In the genomic region with DNA sequence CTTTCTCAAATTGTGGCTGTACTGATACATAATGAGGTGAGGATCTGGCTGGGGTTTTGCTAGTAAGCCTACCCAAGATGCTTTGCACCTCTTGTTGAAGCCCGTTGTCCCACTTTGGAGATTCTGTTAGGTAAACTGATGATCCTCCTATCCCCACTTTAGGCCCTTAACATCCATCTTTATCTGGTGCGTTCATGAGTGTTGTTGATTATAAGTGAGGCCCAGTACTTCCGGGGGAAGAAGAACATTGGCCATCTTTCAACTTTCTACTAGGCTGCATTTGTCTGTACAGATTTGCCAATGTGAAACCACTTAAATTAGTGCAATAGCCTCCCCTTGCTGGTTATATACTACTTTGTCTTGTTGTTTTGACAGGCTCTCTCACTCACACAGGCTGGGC, we compare ENCODE assay signal across 24 mouse cellular contexts.
A peak's percentile ranks its signal among the peaks of the same experiment; 100 is the strongest.
DNase-seq lines count a peak whose midpoint lies in the region; ATAC-seq and TF ChIP-seq lines count a peak whose summit lies in the region.
"Had no signal": no experiment of that assay in that cellular context is flagged by ENCODE, and none has a peak within 500 bp of the region (broad histone marks: within the 10 kb centered on the region; RNA-seq: fewer than 3 reads in every experiment).

No protein-coding gene starts in this region.

- 73% methylated on average over 3 of the region's 3 CpGs for WGBS in embryonic facial prominence, embryonic 13.5 days
- 92% methylated on average over 3 of the region's 3 CpGs for WGBS in embryonic facial prominence, embryonic 10.5 days
- WGBS in lung, embryonic 14.5 days: 34% methylated on average over 3 of the region's 3 CpGs
- 41% methylated on average over 3 of the region's 3 CpGs for WGBS in lung, postnatal 0 days

- H3K4me1 ChIP-seq in embryonic facial prominence, embryonic 13.5 days: peaks cover 10% of the 10 kb centered on the region
- no peaks in the 10 kb centered on the region for H3K4me1 ChIP-seq in embryonic facial prominence, embryonic 10.5 days
- H3K4me1 ChIP-seq in lung, embryonic 14.5 days (ENCODE audit: insufficient read depth): peaks cover 5% of the 10 kb centered on the region
- H3K4me1 ChIP-seq in lung, postnatal 0 days (ENCODE audit: insufficient read depth, low read depth, low read length): no peaks in the 10 kb centered on the region
- H3K4me1 ChIP-seq: forebrain, embryonic 10.5 days; heart, embryonic 10.5 days; hindbrain, embryonic 10.5 days had no signal

- no peak overlapping the region for H3K9ac ChIP-seq in embryonic facial prominence, embryonic 13.5 days
- H3K9ac ChIP-seq in lung, embryonic 14.5 days: no peak overlapping the region
- no peak overlapping the region for H3K9ac ChIP-seq in lung, postnatal 0 days (replicated peaks; ENCODE audit: low read depth)
- H3K9ac ChIP-seq: forebrain, embryonic 13.5 days; hindbrain, embryonic 13.5 days had no signal

- no peaks in the 10 kb centered on the region for H3K36me3 ChIP-seq in embryonic facial prominence, embryonic 13.5 days
- no peaks in the 10 kb centered on the region for H3K36me3 ChIP-seq in embryonic facial prominence, embryonic 10.5 days (replicated peaks)
- H3K36me3 ChIP-seq in lung, embryonic 14.5 days (ENCODE audit: insufficient read depth): no peaks in the 10 kb centered on the region
- H3K36me3 ChIP-seq in lung, postnatal 0 days (ENCODE audit: insufficient read depth, low read length): no peaks in the 10 kb centered on the region
- H3K36me3 ChIP-seq: forebrain, embryonic 10.5 days; heart, embryonic 10.5 days; hindbrain, embryonic 10.5 days; hindbrain, embryonic 13.5 days had no signal

- H3K27me3 ChIP-seq in embryonic facial prominence, embryonic 13.5 days: no peaks in the 10 kb centered on the region
- no peaks in the 10 kb centered on the region for H3K27me3 ChIP-seq in embryonic facial prominence, embryonic 10.5 days (replicated peaks; ENCODE audit: low read depth, poor library complexity, severe bottlenecking)
- H3K27me3 ChIP-seq in lung, embryonic 14.5 days (ENCODE audit: insufficient read depth, low read length): no peaks in the 10 kb centered on the region
- H3K27me3 ChIP-seq in lung, postnatal 0 days (replicated peaks; ENCODE audit: insufficient read depth, low read length): no peaks in the 10 kb centered on the region
- H3K27me3 ChIP-seq: forebrain, embryonic 13.5 days; hindbrain, embryonic 13.5 days had no signal

- H3K4me2 ChIP-seq in embryonic facial prominence, embryonic 13.5 days: no peak overlapping the region
- H3K4me2 ChIP-seq in lung, embryonic 14.5 days: no peak overlapping the region
- no peak overlapping the region for H3K4me2 ChIP-seq in lung, postnatal 0 days (replicated peaks; ENCODE audit: low read depth, low read length)
- H3K4me2 ChIP-seq: forebrain, embryonic 13.5 days; hindbrain, embryonic 13.5 days had no signal

- no peak for DNase-seq in embryonic facial prominence, embryonic 10.5 days (ENCODE audit: low spot score)
- DNase-seq in lung, embryonic 14.5 days: peak; percentile 67
- no peak for DNase-seq in lung, postnatal 25 days (ENCODE audit: low spot score)
- DNase-seq in lung, postnatal 0 days (ENCODE audit: low spot score): peak; percentile 20
- DNase-seq in lung, postnatal 14 days: no peak
- DNase-seq: adrenal gland, adult 8-10 months; adrenal gland, postnatal 25 days; cerebellum, adult 11-12 months; cerebellum, adult 8-10 months; cerebellum, postnatal 10 days; cerebellum, postnatal 36 days; gastrocnemius, postnatal 10 days; gastrocnemius, postnatal 36 days; heart, adult 2 months; heart, postnatal 36 days had no signal

- peak overlapping the region; percentile 9; the same call in 1 of the 2 replicates for H3K27ac ChIP-seq in embryonic facial prominence, embryonic 13.5 days
- H3K27ac ChIP-seq in embryonic facial prominence, embryonic 10.5 days (replicated peaks): no peak overlapping the region
- peak overlapping the region; percentile 68 for H3K27ac ChIP-seq in lung, embryonic 14.5 days (ENCODE audit: low read depth)
- H3K27ac ChIP-seq in lung, postnatal 0 days (ENCODE audit: low read length): no peak overlapping the region
- H3K27ac ChIP-seq: forebrain, embryonic 10.5 days; forebrain, embryonic 13.5 days; heart, adult 2 months; heart, embryonic 10.5 days; hindbrain, embryonic 10.5 days; hindbrain, embryonic 13.5 days had no signal

- no peak for TF ChIP-seq EP300 in lung, postnatal 0 days (IDR thresholded peaks at IDR 0.05)

- ATAC-seq in embryonic facial prominence, embryonic 13.5 days (ENCODE audit: insufficient number of reproducible peaks, insufficient read depth, low FRiP score, low TSS enrichment, low read depth): no peak
- peak; percentile 56; the same call in 1 of the 2 replicates for ATAC-seq in lung, embryonic 14.5 days (ENCODE audit: insufficient read depth)
- no peak for ATAC-seq in lung, postnatal 0 days
- ATAC-seq: activated CD4-positive, CD25-positive, alpha-beta regulatory T cell, adult 4 months; forebrain, embryonic 13.5 days; forebrain, embryonic 16.5 days; hindbrain, embryonic 16.5 days had no signal

- H3K4me3 ChIP-seq in embryonic facial prominence, embryonic 13.5 days: no peak overlapping the region
- no peak overlapping the region for H3K4me3 ChIP-seq in embryonic facial prominence, embryonic 10.5 days
- H3K4me3 ChIP-seq in lung, embryonic 14.5 days (ENCODE audit: low read depth, low read length): no peak overlapping the region
- no peak overlapping the region for H3K4me3 ChIP-seq in lung, postnatal 0 days (ENCODE audit: low read depth, low read length)
- H3K4me3 ChIP-seq: forebrain, embryonic 10.5 days; forebrain, embryonic 13.5 days; heart, adult 2 months; heart, embryonic 10.5 days; hindbrain, embryonic 10.5 days; hindbrain, embryonic 13.5 days had no signal

- TF ChIP-seq CTCF in lung, embryonic 14.5 days (IDR thresholded peaks at IDR 0.05; ENCODE audit: low read depth): no peak
- TF ChIP-seq CTCF in lung, postnatal 0 days (IDR thresholded peaks at IDR 0.05): no peak

- no peaks in the 10 kb centered on the region for H3K9me3 ChIP-seq in embryonic facial prominence, embryonic 13.5 days
- no peaks in the 10 kb centered on the region for H3K9me3 ChIP-seq in embryonic facial prominence, embryonic 10.5 days
- no peaks in the 10 kb centered on the region for H3K9me3 ChIP-seq in lung, embryonic 14.5 days (ENCODE audit: low read depth, low read length)
- H3K9me3 ChIP-seq in lung, postnatal 0 days (ENCODE audit: low read length): no peaks in the 10 kb centered on the region
- H3K9me3 ChIP-seq: forebrain, embryonic 10.5 days; forebrain, embryonic 13.5 days; heart, embryonic 10.5 days; hindbrain, embryonic 10.5 days; hindbrain, embryonic 13.5 days had no signal

Comparison
In these comparisons a context has a peak if more than half of its experiments do, and no peak if none do; other contexts are left out.
1. H3K27ac ChIP-seq: peak in embryonic facial prominence, embryonic 13.5 days (single experiment) and lung, embryonic 14.5 days (single experiment); none in embryonic facial prominence, embryonic 10.5 days (single experiment) and lung, postnatal 0 days (single experiment).
2. DNase-seq: peak in lung, embryonic 14.5 days (single experiment) and lung, postnatal 0 days (single experiment); none in embryonic facial prominence, embryonic 10.5 days (single experiment), lung, postnatal 25 days (single experiment) and lung, postnatal 14 days (single experiment).